In genomic region chr11:50174730-50175187, GRCm38 (mm10) we compare ENCODE assay signal across 8 mouse cellular contexts. TPM values are rescaled to one million over a fixed set of nuclear protein-coding genes. Genes with fewer than 3 reads are reported as not detected.
DNase-seq lines count a peak whose midpoint lies in the region; ATAC-seq and TF ChIP-seq lines count a peak whose summit lies in the region.

No protein-coding gene starts in this region.

- ATAC-seq in heart, embryonic 13.5 days (ENCODE audit: extremely low read depth, insufficient number of reproducible peaks, low FRiP score, low TSS enrichment): peak; percentile 95
- ATAC-seq in liver, embryonic 15.5 days (ENCODE audit: insufficient read depth): peak; percentile 97
- ATAC-seq in neural tube, embryonic 12.5 days (ENCODE audit: low FRiP score, low read depth): peak; percentile 99

- H3K9ac ChIP-seq in heart, embryonic 13.5 days: peak overlapping the region; percentile 91
- peak overlapping the region; percentile 70 for H3K9ac ChIP-seq in liver, embryonic 15.5 days
- H3K9ac ChIP-seq in neural tube, embryonic 12.5 days: peak overlapping the region; percentile 65

- no peaks in the 10 kb centered on the region for H3K27me3 ChIP-seq in erythroblast, embryonic 14.5 days (ENCODE audit: control insufficient read depth)
- no peaks in the 10 kb centered on the region for H3K27me3 ChIP-seq in heart, embryonic 13.5 days (replicated peaks)
- H3K27me3 ChIP-seq in liver, embryonic 15.5 days: no peaks in the 10 kb centered on the region
- H3K27me3 ChIP-seq in neural tube, embryonic 12.5 days (replicated peaks): no peaks in the 10 kb centered on the region

- H3K4me1 ChIP-seq in erythroblast, embryonic 14.5 days (ENCODE audit: control insufficient read depth): peaks cover 27% of the 10 kb centered on the region
- H3K4me1 ChIP-seq in heart, embryonic 13.5 days: peaks cover 30% of the 10 kb centered on the region
- peaks cover 45% of the 10 kb centered on the region for H3K4me1 ChIP-seq in liver, embryonic 15.5 days (replicated peaks)
- peaks cover 6% of the 10 kb centered on the region for H3K4me1 ChIP-seq in neural tube, embryonic 12.5 days

- TF ChIP-seq POLR2A in brain, embryonic 14.5 days (IDR thresholded peaks at IDR 0.05; ENCODE audit: borderline replicate concordance, extremely low read depth, insufficient read depth, insufficient read length, poor library complexity, severe bottlenecking): peak; percentile 83; the same call in 1 of the 2 replicates

- peak overlapping the region; percentile 73 for H3K4me3 ChIP-seq in erythroblast, embryonic 14.5 days (replicated peaks)
- peak overlapping the region; percentile 81 for H3K4me3 ChIP-seq in heart, embryonic 13.5 days
- peak overlapping the region; percentile 75 for H3K4me3 ChIP-seq in liver, embryonic 15.5 days (replicated peaks)
- H3K4me3 ChIP-seq in neural tube, embryonic 12.5 days: peak overlapping the region; percentile 66

- peak overlapping the region; percentile 95 for H3K4me2 ChIP-seq in heart, embryonic 13.5 days
- H3K4me2 ChIP-seq in liver, embryonic 15.5 days: peak overlapping the region; percentile 79
- H3K4me2 ChIP-seq in neural tube, embryonic 12.5 days (replicated peaks): peak overlapping the region; percentile 74

- TF ChIP-seq CTCF in brain, embryonic 14.5 days (IDR thresholded peaks at IDR 0.05; ENCODE audit: borderline replicate concordance, extremely low read depth, insufficient read depth, insufficient read length): no peak

- WGBS in heart, embryonic 13.5 days: under 1% methylated on average over 27 of the region's 27 CpGs
- under 1% methylated on average over 27 of the region's 27 CpGs for WGBS in liver, embryonic 15.5 days (ENCODE audit: insufficient replicate concordance)
- 0% methylated on average over 27 of the region's 27 CpGs for WGBS in neural tube, embryonic 12.5 days

- no peaks in the 10 kb centered on the region for H3K9me3 ChIP-seq in erythroblast, embryonic 14.5 days (ENCODE audit: control insufficient read depth, low read length)
- no peaks in the 10 kb centered on the region for H3K9me3 ChIP-seq in heart, embryonic 13.5 days
- H3K9me3 ChIP-seq in liver, embryonic 15.5 days (replicated peaks): no peaks in the 10 kb centered on the region
- no peaks in the 10 kb centered on the region for H3K9me3 ChIP-seq in neural tube, embryonic 12.5 days

- peak overlapping the region; percentile 59 for H3K27ac ChIP-seq in heart, embryonic 13.5 days (replicated peaks)
- H3K27ac ChIP-seq in liver, embryonic 15.5 days (replicated peaks): peak overlapping the region; percentile 84
- peak overlapping the region; percentile 22; the same call in 1 of the 2 replicates for H3K27ac ChIP-seq in neural tube, embryonic 12.5 days

- DNase-seq in CD4-positive, CD25-positive, alpha-beta regulatory T cell, adult 2 months (ENCODE audit: low read depth, low spot score): peak; percentile 98
- peak; percentile 100 for DNase-seq in brain, embryonic 14.5 days (ENCODE audit: low read depth)
- peak; percentile 99 for DNase-seq in kidney, postnatal 25 days
- DNase-seq in telencephalon, adult 2 months (ENCODE audit: low read depth, low spot score): peak; percentile 98

- peaks cover 44% of the 10 kb centered on the region for H3K36me3 ChIP-seq in erythroblast, embryonic 14.5 days (ENCODE audit: control insufficient read depth)
- H3K36me3 ChIP-seq in heart, embryonic 13.5 days: peaks cover 31% of the 10 kb centered on the region
- peaks cover 22% of the 10 kb centered on the region for H3K36me3 ChIP-seq in liver, embryonic 15.5 days (replicated peaks)
- peaks cover 40% of the 10 kb centered on the region for H3K36me3 ChIP-seq in neural tube, embryonic 12.5 days

RNA-seq across cellular contexts. Expression of gene Mrnip, which starts 0.5 kb away (rescaled TPM):
- polyA plus RNA-seq in brain, embryonic 14.5 days (2012; rRNA removed): 33.1 and 35.9 TPM in 2 replicates
- 0.79 and 1.3 TPM in 2 replicates for polyA plus RNA-seq in erythroblast, embryonic 14.5 days (2012)
- 12.8 and 13.0 TPM in 2 replicates for polyA plus RNA-seq in heart, embryonic 13.5 days (2015; fragmentation: Nextera tagmentation; extraction: Ambion mirVana)
- 7.6 and 8.4 TPM in 2 replicates for polyA plus RNA-seq in liver, embryonic 15.5 days (2015; fragmentation: Nextera tagmentation; extraction: Ambion mirVana)
- 22.4 and 25.4 TPM in 2 replicates for polyA plus RNA-seq in neural tube, embryonic 12.5 days (2016; fragmentation: Nextera tagmentation; extraction: Ambion mirVana)

RNA-seq across cellular contexts. Expression of gene Sqstm1, which starts 35.9 kb away (rescaled TPM):
- polyA plus RNA-seq in brain, embryonic 14.5 days (2012; rRNA removed): 171 and 203 TPM in 2 replicates
- 19.5 and 24.0 TPM in 2 replicates for polyA plus RNA-seq in erythroblast, embryonic 14.5 days (2012)
- 265 and 277 TPM in 2 replicates for polyA plus RNA-seq in heart, embryonic 13.5 days (2015; fragmentation: Nextera tagmentation; extraction: Ambion mirVana)
- polyA plus RNA-seq in liver, embryonic 15.5 days (2015; fragmentation: Nextera tagmentation; extraction: Ambion mirVana): 161 and 189 TPM in 2 replicates
- polyA plus RNA-seq in neural tube, embryonic 12.5 days (2016; fragmentation: Nextera tagmentation; extraction: Ambion mirVana): 241 and 245 TPM in 2 replicates

RNA-seq across cellular contexts. Expression of gene Mgat4b, which starts 35.9 kb away (rescaled TPM):
- polyA plus RNA-seq in brain, embryonic 14.5 days (2012; rRNA removed): 78.9 and 97.1 TPM in 2 replicates
- polyA plus RNA-seq in erythroblast, embryonic 14.5 days (2012): 23.6 and 24.7 TPM in 2 replicates
- 22.2 and 25.2 TPM in 2 replicates for polyA plus RNA-seq in heart, embryonic 13.5 days (2015; fragmentation: Nextera tagmentation; extraction: Ambion mirVana)
- 12.7 and 14.9 TPM in 2 replicates for polyA plus RNA-seq in liver, embryonic 15.5 days (2015; fragmentation: Nextera tagmentation; extraction: Ambion mirVana)
- polyA plus RNA-seq in neural tube, embryonic 12.5 days (2016; fragmentation: Nextera tagmentation; extraction: Ambion mirVana): 57.1 and 57.2 TPM in 2 replicates

RNA-seq across cellular contexts. Expression of gene Tbc1d9b, which starts 43.6 kb away (rescaled TPM):
- polyA plus RNA-seq in brain, embryonic 14.5 days (2012; rRNA removed): 37.4 and 52.9 TPM in 2 replicates
- 1.5 and 1.6 TPM in 2 replicates for polyA plus RNA-seq in erythroblast, embryonic 14.5 days (2012)
- polyA plus RNA-seq in heart, embryonic 13.5 days (2015; fragmentation: Nextera tagmentation; extraction: Ambion mirVana): 26.5 and 26.8 TPM in 2 replicates
- 11.7 and 13.6 TPM in 2 replicates for polyA plus RNA-seq in liver, embryonic 15.5 days (2015; fragmentation: Nextera tagmentation; extraction: Ambion mirVana)
- polyA plus RNA-seq in neural tube, embryonic 12.5 days (2016; fragmentation: Nextera tagmentation; extraction: Ambion mirVana): 39.8 and 47.3 TPM in 2 replicates

Comparison
In these comparisons a context has a peak if more than half of its experiments do, and no peak if none do; other contexts are left out.
1. Peak in every context shown above with its lines: DNase-seq, ATAC-seq, H3K4me3 ChIP-seq and H3K27ac ChIP-seq.
2. H3K27ac ChIP-seq: peak in every context shown above with its lines; median percentile 84 in liver, embryonic 15.5 days; 59 in heart, embryonic 13.5 days; 22 in neural tube, embryonic 12.5 days.